Mouse (Mus musculus): ENCODE results near the gene Dlgap1. TPM values are rescaled to one million over a fixed set of nuclear protein-coding genes. Genes with fewer than 3 reads are reported as not detected.
A peak's percentile ranks its signal among the peaks of the same experiment; 100 is the strongest.

Dlgap1 gene
- total RNA-seq, 1 experiment from 2014 or later = 26.8 TPM

DNA sequence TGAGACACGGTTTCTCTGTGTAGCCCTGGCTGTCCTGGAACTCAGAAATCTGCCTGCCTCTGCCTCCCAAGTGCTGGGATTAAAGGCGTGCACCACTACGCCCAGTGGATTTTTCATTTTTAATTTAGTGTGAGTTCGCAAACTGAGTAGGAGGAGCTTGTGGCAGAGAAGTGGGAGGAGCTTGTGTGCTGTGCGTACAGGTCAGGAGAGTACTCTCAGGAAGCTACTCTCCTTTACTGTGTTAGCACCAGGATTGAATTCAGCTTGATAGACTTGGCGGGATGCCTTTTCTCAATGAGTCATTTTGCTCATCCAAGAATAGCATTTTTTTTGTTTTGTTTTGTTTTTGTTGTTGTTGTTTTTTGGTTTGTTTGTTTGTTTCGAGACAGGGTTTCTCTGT is 793.1 kb downstream of the Dlgap1 start:
- no peak for DNase-seq

DNA sequence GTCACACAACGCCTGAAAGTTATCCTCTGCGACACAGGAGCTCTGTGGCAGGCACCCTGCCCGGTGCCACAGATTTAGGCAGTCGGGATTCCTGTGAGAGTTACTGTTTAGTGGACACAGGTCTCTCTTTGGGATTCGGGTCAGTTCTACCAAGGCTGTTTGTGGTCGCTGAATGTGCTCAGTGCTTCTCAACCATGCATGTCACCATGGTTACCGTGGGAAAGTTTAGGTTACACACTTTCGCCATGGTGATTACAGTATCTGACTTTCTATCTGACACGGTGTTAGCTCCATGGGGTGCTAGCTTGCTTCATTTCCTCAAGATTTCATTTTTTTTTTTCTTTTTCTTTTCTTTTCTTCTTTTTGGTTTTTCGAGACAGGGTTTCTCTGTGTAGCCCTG is 793.8 kb downstream of the Dlgap1 start:
- no peak for DNase-seq

DNA sequence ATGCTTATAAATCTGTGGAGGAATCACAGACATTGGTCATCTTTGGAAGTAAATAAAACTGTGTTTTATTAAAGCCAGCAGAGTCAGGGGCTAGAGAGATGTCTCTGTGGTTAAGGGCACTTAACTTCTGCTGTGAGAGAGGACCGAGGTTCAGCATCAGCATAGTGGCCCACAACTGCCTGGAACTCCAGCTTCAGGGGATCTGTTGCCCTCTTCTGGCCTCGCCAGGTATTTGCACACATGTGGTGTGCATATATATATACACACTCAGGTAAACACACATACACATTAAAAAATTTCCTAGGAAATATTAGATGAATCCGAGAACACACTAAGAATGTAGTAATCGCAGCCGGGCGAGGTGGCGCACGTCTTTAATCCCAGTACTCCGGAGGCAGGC is 796.5 kb downstream of the Dlgap1 start:
- DNase-seq = no peak

DNA sequence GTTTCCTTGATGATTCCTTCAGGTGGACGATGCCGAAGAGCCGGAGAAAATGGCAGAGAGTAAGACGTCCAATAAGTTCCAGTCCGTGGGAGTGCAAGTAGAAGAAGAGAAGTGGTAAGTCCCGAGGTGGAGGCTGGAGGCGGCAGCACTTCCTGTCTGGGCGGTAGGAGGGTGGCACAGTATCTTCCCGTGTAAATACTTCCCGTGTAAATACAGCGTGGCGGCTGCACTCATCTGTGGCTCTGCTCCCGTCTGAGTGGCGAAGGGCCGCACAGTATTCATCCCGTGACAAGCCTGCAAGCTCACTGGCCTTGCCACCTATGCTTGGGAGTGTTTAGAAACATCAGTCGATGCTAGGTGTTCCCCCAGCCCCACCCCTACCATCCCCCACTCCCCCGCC is 797.1 kb downstream of the Dlgap1 start:
- no peak for DNase-seq

DNA sequence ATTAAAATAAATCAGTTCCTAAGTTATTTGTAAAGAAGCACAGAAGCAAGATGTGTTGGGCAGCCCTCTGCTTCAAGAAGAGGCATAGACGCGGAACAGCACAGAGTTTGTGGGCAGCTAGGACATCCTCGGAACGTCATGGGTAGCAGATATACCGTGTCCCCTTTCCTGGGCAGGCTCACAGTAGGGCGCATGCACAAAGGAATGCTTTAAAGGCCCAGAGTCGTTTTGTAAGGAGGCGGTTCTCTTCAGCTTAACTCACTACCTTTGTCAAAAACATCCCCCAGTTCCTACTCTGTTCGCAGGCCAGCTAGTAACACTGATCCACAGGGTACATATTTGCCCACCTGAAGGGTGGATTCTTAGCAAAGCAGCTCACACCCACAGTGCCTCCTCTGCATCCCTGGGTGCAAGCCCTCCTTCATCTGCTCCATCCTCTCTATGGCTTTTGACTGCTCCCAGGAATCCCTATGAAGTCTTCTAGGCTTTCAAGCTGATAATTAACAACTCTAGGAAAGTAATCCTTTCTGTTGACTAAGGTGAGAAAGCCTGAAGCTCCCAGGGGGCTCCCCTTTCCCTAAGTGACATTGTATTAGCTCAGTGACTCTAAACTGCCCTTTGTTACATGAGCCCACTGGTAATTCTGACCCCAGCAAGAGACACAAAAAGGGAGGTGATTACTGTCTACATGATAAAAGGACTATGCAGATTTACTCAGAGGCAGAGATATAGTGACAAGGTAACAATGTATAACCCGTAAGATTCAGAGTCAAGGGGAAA is 803.4 kb downstream of the Dlgap1 start:
- DNase-seq = no peak

DNA sequence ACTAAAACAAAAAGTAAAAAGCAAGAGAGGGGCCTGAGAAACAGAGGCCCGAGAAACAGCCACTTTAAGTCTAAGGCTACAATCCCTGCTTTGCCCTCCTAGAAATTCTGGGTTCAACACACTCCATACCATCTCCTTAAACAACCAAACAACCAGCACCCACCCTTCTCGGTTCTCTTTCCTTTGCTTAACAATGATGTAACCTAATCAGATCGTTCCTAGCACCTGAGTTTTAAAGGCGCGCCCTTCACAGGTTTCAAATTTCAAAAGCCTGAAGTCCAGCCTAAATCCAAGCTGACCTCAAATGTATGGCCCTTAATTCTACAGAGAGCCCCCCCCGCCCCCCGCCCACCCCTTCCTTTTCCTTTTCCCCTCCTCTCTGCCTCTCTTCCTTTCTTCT is 810.9 kb downstream of the Dlgap1 start:
- DNase-seq = no peak

DNA sequence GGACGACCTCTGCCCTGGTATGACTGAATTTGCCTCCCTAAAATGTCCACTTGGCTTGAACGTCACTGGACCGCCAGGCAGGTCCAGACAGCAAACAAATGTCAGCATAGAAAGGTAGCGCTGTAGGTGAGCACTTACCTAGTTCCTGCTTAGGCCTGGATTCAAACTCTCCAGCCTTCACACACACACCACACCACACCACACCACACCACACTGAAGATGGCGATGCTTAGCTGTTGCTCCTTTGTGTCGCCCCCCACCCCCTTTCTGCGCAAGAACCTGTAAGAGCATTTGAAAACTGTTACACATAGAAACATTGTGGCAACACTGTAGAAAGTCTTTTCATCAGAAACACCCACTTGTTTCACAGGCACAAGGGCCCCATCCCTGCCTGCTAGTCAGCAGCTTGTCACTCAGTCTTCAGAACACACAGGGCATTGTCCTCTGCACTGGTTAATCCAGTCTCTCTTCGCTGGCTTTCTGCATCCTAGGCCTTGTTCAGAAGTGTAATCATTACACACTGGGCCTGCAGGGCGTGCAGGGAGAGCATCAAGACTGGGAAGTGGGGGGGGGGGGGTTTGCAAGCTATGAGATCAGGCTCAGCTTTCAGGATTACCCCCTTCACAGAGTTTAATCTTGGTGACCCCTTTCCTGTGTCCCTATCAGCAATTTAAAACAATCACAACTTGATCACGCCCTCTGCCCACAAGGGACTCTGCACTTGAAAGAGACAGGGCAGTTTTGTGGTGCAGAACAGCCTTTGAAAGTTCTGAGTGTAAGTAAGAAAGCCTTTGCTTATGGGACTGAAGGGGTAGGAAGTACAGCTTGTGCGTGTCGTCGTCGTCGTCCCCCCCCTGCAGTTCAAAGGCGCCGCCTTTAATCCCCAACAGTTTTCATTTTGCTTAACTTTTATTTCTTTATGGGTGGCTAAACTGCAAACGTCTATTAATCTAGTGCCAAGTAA is 812.1 kb downstream of the Dlgap1 start:
- no peak for DNase-seq

DNA sequence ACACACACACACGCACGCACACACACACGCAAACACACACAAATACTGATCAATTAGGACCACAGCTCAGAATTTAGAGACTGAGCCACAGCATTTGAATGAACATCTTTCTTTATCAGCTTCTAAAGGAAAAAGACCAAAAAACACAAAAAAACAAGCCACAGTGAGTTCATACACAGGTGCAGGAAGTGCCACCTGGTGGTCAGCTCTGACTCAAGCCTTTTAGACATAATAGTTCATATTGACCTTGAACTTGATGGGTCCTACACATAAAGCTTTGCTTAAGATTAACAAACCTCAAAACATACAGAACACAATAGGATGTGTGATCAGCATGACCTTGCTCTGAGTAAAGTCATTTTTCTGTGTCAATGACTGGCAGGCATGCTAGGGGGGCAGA is 814.4 kb downstream of the Dlgap1 start:
- no peak for DNase-seq

DNA sequence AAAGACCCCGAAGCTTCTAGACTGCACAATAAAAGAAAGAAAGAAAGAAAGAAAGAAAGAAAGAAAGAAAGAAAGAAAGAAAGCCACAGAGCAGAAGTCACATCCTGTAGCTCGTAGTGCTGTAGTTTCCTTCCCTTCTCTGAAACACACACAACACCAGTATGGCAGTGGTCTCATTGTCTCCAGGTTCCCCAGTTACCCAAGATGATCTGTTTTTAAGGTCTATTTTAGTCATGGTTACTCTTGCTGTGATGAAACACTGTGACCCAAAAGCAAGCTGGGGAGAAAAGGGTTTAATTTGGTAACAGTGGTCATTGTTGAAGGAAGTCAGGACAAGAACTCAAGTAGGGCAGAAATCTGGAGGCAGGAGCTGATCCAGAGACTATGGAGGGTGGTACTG is 818.5 kb downstream of the Dlgap1 start:
- DNase-seq = no peak

DNA sequence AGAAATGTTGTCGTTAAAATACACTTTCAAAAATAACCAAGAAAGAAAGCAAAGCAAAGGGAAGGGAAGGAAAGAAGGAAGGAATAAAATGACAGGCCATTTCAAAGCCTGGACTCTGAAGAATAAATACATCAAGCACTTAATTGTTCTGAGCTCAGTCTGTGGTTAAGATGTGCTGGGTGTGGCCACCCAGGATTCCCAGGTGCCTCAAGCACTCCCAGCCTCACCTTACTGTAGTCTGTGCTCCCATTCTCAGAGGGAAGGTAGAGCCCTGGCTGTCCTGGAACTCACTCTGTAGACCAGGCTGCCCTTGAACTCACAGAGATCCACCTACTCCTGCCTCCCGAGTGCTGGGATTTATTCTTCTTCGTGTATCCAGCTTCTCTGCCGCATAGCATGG is 821.9 kb downstream of the Dlgap1 start:
- no peak for DNase-seq

DNA sequence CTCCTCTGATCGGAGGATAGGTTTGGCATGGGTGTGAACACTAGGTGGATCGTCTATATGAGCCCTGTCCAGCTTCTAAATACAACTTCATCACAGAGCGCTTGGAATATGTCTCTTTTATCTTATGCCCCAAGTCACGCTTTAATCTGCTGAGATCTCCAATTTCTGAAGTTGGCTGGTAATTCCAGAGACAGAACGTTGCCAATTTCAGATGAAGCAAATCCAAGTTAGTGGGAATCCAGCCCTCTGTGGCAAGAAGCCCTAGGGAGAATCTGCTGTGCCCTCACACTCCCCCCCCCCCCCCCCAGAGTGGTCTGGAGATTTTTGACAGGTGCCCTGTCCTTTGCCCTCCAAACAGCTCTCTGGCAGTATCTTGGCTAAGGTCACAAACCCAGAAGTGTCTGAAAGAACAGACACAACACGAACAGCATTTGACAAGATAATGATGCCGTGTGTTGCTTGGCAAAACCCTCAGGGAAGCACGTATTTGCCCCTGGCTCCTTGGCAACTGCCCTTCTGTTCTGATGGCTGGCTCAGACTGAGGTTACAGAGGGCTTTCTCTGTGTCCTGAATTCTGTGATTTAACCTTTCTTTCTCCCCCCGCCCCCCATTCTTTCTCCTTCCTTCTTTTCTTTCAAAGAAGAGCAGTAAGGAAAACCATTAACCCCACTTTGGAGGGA is 822.9 kb downstream of the Dlgap1 start:
- no peak for DNase-seq

DNA sequence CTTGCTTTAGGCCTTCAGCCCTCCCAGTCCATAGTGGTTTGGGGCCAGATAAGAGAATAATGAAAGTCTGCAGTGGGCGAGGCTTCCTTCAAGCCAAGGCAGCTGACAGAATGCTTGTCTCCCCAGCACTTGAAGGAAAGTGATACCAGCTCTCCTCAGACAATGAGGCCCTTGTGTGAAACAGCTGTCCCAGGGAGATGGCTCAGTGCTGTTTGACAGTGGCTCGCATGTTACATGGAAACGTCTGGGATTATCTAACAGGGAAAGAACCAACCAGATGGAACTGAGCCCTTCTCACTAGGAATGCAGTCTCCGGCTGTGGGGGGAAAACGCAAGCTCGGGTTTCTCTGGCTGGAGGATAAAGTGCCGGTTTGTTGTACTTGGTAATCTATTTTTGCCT is 825.4 kb downstream of the Dlgap1 start:
- no peak for DNase-seq

DNA sequence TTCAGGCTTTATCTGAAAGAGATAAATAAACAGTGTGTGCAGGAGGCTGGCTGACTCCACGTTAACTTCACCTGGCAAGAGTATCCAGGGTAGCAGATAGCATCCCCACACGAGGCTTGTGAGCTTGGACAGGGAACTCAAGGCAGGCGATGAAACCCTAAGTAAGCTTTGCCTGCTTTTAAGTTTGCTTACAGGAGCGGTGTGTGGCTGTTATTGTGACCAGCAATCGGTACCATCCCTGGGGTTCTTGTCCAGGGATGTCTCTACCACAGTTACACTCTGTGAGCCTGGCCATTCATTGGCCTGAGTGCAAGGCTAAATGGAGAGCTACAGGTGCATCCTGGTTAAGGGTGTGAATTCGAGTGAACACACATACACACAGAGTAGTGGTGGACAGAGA is 825.8 kb downstream of the Dlgap1 start:
- DNase-seq = no peak

DNA sequence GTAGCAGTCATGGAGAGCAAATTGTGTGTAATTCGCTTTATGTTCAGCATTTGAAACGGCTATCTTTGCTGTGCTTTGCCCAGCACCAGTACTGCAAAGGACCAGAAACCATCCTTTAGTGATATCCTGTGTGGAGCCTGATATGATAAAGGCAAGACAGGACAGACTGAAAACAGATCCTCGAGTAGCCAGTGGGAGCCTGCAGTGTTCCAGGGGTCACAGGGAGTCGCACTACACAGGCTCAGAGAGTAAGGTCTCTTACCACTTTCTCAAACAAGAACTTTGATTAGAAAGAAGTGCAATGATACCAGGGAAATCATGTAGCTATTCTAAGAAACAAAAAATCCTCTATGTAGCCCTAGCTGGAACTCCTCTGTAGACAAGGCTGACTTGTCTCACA is 826.3 kb downstream of the Dlgap1 start:
- DNase-seq = no peak

DNA sequence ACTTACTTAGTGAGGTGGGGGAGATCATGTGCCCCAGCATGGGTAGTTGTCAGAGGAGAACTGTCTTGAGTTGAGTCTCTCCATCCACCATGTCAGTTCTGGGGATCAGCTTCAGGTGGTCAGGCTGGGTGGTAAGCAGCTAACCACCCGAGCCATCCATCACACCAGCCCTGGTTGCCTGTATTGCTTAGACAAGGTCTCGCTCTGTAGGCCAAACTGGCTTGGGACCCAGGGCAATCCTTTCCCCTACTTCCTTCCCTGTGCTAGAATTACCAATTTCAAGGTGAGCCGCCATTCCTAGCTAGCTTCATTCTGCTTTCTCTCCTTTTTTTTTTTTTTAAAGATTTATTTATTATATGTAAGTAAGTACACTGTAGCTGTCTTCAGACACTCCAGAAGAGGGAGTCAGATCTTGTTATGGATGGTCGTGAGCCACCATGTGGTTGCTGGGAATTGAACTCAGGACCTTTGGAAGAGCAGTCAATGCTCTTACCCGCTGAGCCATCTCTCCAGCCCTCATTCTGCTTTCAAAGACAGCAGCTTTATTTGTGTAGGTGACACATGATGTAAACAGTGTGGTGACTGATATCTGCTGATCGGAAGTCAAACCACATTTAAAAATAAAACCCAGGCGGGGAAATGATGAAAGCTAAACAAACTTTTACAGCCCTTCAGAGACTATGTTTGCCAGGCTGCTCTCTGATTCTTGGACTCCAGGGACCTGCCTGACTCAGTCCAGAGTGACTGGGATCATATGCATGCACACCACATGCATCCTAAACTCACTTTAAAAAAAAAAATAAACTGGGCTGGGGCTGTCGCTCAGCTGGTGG is 828.3 kb downstream of the Dlgap1 start:
- no peak for DNase-seq

DNA sequence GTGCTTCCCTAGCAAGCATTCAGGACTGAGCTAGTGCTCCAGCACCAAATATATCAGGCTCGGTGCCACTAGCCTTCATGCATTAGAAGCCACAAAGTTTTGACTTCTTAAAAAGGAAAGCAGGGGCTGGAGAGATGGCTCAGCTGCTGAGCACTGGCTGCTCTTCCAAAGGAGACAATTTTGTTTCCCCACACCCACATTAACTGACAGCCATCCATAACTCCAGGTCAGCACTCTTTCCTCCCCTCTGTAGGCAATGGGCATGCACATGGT is 828.8 kb downstream of the Dlgap1 start:
- no peak for DNase-seq

DNA sequence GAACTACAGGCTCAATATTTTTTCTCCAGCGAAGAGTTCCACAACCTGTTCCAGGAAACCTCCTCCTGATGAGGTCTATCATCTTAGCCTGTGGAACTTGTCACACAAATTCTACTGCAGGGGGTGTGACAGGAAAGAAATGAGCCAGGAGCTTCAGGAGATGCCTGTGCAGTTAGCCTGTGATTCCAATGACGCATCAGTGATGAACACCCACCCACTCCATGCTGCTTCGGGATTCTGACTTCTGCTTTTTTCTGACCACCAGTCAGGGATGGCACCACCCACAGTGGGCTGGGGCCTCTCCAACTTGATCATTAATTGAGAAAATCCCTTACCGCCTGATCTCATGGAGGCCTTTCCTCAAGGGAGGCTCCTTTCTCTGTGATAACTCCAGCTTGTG is 830.4 kb downstream of the Dlgap1 start:
- DNase-seq = no peak

DNA sequence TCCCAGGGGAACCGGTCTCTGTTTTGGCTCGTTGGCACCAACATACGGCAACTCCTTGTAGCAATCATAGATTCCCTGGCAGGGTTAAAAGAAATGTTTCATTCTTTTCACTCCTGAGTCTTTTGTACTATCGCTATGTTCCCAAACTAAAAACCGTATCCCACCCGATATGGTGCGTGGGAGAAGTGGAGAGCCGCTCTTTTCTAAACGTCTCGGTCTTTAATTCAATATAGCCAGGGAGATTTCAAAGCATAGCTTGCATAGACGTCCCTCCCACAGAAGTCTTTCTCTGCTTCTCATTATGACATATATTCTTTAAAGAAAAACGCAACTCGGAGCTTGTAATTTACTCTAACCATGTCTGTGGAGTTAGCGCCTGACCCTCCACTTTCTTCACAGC is 833.1 kb downstream of the Dlgap1 start:
- no peak for DNase-seq

DNA sequence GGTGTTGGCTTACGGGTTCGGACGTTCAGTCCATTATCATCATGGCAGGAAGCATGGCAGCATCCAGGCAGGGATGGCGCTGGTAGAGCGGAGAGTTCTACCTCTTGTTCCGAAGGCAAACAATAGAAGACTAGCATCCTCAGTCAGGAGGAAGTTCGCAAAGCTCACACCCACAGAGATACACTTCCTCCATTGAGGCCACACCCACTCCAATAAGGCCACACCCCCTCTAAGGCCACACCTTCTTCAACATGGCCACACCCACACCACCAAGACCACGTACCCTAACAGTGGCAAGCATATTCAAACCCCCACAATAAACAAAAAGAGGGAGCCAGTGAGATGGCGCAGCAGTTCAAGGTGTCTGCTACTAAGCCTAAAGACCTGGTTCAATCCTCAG is 837.0 kb downstream of the Dlgap1 start:
- no peak for DNase-seq

DNA sequence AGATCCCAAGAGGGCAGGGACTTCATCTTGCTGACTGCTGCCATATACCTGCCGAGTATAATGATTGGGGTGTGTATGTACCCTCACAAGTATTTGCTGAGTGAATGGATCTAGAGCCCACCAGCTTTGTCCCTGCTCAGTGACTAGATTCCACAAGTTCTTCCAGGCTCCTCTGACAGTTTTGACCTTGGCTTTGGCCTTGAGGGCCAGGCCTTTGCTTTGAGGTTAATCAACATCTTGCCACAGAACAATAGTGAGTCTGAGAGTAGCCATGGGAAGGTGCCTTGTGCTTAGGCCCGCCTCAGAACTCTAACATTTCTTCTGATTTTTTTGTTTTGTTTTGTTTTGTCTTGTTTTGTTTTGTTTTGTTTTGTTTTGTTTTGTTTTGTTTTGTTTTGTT is 837.7 kb downstream of the Dlgap1 start:
- peak; percentile 43 for DNase-seq

DNA sequence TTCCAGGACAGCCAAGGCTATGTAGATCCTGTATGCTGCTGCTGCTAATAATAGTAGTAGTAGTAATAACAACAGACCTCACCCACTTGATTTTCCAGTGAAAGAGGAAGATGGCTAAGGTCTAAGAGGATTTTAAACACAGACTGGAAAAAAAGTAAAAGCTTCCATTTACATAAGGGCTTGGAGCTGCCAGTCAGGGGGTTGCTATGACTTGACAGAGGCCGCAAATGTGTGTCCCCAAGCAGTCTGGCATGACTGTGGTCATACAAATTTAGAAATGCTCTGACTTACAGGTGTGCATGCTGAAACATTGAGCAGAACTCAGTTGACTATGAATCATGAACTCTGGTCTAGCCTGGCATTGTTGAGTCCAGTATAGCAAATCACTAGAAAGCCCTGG is 839.0 kb downstream of the Dlgap1 start:
- no peak for DNase-seq

DNA sequence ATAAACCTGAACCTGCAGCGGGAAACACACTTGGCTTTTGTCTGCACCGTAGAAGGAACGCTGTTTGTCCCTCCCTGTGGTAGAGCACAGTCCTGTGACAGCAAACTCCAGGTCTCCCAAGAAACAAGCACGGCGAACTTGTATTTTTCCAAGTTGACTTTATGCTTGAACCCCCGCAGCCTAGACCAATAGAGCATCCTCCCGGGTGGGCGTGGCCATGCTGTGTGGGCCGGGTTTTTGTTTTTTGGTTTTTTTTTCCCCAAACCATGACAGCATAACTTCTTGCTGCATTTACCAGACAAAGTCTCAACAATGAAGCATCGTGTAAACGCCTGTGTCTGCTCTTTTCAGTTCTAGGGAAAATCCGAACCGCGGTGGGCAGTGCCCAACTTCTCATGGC is 840.0 kb downstream of the Dlgap1 start:
- DNase-seq = peak; percentile 79

Data from adrenal gland, postnatal 14 days (tissue).